ENCODE assay signal across 11 mouse cellular contexts in genomic region chr13:104499116-104500040, GRCm38 (mm10).
A peak's percentile ranks its signal among the peaks of the same experiment; 100 is the strongest.
DNase-seq lines count a peak whose midpoint lies in the region; ATAC-seq lines count a peak whose summit lies in the region.
"Had no signal": no experiment of that assay in that cellular context is flagged by ENCODE, and none has a peak within 500 bp of the region (broad histone marks: within the 10 kb centered on the region; RNA-seq: fewer than 3 reads in every experiment).

No protein-coding gene starts in this region.

- H3K9me3 ChIP-seq in embryonic facial prominence, embryonic 12.5 days: no peaks in the 10 kb centered on the region
- no peaks in the 10 kb centered on the region for H3K9me3 ChIP-seq in embryonic facial prominence, embryonic 10.5 days
- H3K9me3 ChIP-seq: forebrain, embryonic 12.5 days; midbrain, embryonic 12.5 days had no signal

- H3K27ac ChIP-seq in embryonic facial prominence, embryonic 12.5 days: no peak overlapping the region
- H3K27ac ChIP-seq in embryonic facial prominence, embryonic 10.5 days (replicated peaks): no peak overlapping the region
- H3K27ac ChIP-seq: forebrain, embryonic 12.5 days; midbrain, embryonic 12.5 days had no signal

- H3K27me3 ChIP-seq in embryonic facial prominence, embryonic 12.5 days: no peaks in the 10 kb centered on the region
- no peaks in the 10 kb centered on the region for H3K27me3 ChIP-seq in embryonic facial prominence, embryonic 10.5 days (replicated peaks; ENCODE audit: low read depth, poor library complexity, severe bottlenecking)
- H3K27me3 ChIP-seq: forebrain, embryonic 12.5 days; midbrain, embryonic 12.5 days had no signal

- H3K36me3 ChIP-seq in embryonic facial prominence, embryonic 12.5 days: no peaks in the 10 kb centered on the region
- no peaks in the 10 kb centered on the region; the same call in 1 of the 2 replicates for H3K36me3 ChIP-seq in embryonic facial prominence, embryonic 10.5 days (replicated peaks)
- H3K36me3 ChIP-seq: forebrain, embryonic 12.5 days; midbrain, embryonic 12.5 days had no signal

- no peak overlapping the region for H3K4me3 ChIP-seq in embryonic facial prominence, embryonic 12.5 days
- H3K4me3 ChIP-seq in embryonic facial prominence, embryonic 10.5 days: no peak overlapping the region
- H3K4me3 ChIP-seq: forebrain, embryonic 12.5 days; midbrain, embryonic 12.5 days had no signal

- H3K4me2 ChIP-seq in embryonic facial prominence, embryonic 12.5 days (replicated peaks): no peak overlapping the region
- H3K4me2 ChIP-seq: forebrain, embryonic 12.5 days; midbrain, embryonic 12.5 days had no signal

- WGBS in embryonic facial prominence, embryonic 12.5 days: 64% methylated on average over 9 of the region's 9 CpGs
- 76% methylated on average over 9 of the region's 9 CpGs for WGBS in embryonic facial prominence, embryonic 10.5 days

- no peak overlapping the region for H3K9ac ChIP-seq in embryonic facial prominence, embryonic 12.5 days
- H3K9ac ChIP-seq: forebrain, embryonic 12.5 days; liver, postnatal 0 days; midbrain, embryonic 12.5 days had no signal

- no peak for DNase-seq in embryonic facial prominence, embryonic 10.5 days (ENCODE audit: low spot score)
- DNase-seq in left cerebral cortex, postnatal 4 days: peak; percentile 88
- no peak for DNase-seq in left cerebral cortex, adult 9 months (ENCODE audit: low spot score in 2 of 2)
- DNase-seq in gastrocnemius, postnatal 25 days: peak; percentile 67
- peak; percentile 49 for DNase-seq in skeletal muscle tissue, adult 2 months (ENCODE audit: low read depth, low spot score)
- DNase-seq in thymus, postnatal 36 days: no peak
- no peak for DNase-seq in adrenal gland, adult 2 months
- DNase-seq: liver, postnatal 0 days had no signal

- ATAC-seq in embryonic facial prominence, embryonic 12.5 days (ENCODE audit: insufficient number of reproducible peaks, insufficient read depth, low FRiP score, low TSS enrichment): 0 out of 2 replicates have a peak, but pooled peaks have one; percentile 31
- ATAC-seq: liver, postnatal 0 days had no signal

- intact Hi-C loops in left cerebral cortex, postnatal 4 days (cut with DNase I): no loop called here

- no peaks in the 10 kb centered on the region for H3K4me1 ChIP-seq in embryonic facial prominence, embryonic 12.5 days
- H3K4me1 ChIP-seq in embryonic facial prominence, embryonic 10.5 days: peaks cover 5% of the 10 kb centered on the region; the same call in 1 of the 2 replicates
- H3K4me1 ChIP-seq: forebrain, embryonic 12.5 days; midbrain, embryonic 12.5 days had no signal

Comparison
In these comparisons a context has a peak if more than half of its experiments do, and no peak if none do; other contexts are left out.
1. DNase-seq: peak in left cerebral cortex, postnatal 4 days (single experiment), gastrocnemius, postnatal 25 days (single experiment) and skeletal muscle tissue, adult 2 months (single experiment); none in embryonic facial prominence, embryonic 10.5 days (single experiment), left cerebral cortex, adult 9 months (0 of 2), thymus, postnatal 36 days (0 of 2) and adrenal gland, adult 2 months (single experiment).